Mouse (Mus musculus): ENCODE data around the gene Pcna. TPM values are rescaled to one million over a fixed set of nuclear protein-coding genes. Genes with fewer than 3 reads are reported as not detected.

Gene Pcna
- polyA plus RNA-seq, 1 experiment from 2014 or later = 206 TPM

- 76% methylated on average over 9 of the region's 9 CpGs for WGBS
- H3K4me1 ChIP-seq (ENCODE audit: control insufficient read depth, insufficient read depth, low read length) = peaks cover 29% of the 10 kb centered on the region
- ATAC-seq (replicated peaks; ENCODE audit: extremely low read depth, insufficient read depth, low FRiP score) = no peak
- H3K9ac ChIP-seq (ENCODE audit: low read length) = no peak overlapping the region
- no peak overlapping the region for H3K4me2 ChIP-seq (ENCODE audit: low read depth, low read length)
- H3K27ac ChIP-seq (ENCODE audit: low read length) = no peak overlapping the region
- H3K27me3 ChIP-seq (ENCODE audit: control insufficient read depth, insufficient read depth, low read length) = no peaks in the 10 kb centered on the region
- H3K36me3 ChIP-seq (ENCODE audit: control insufficient read depth, insufficient read depth) = no peaks in the 10 kb centered on the region
- no peak overlapping the region for H3K4me3 ChIP-seq (ENCODE audit: low read length)
- H3K9me3 ChIP-seq (replicated peaks; ENCODE audit: control insufficient read depth, low read length) = no peaks in the 10 kb centered on the region
Measured at GRCm38 (mm10) chr2:132265196-132265595, 12.1 kb upstream of the Pcna start.

GRCm38 (mm10) chr2:132264266-132264710 is 11.2 kb upstream of the Pcna start:
- peak overlapping the region; percentile 24; the same call in 1 of the 2 replicates for H3K27ac ChIP-seq (ENCODE audit: low read length)

GRCm38 (mm10) chr2:132263421-132264265 is 10.5 kb upstream of the Pcna start:
- WGBS = under 1% methylated on average over 47 of the region's 47 CpGs
- ATAC-seq (replicated peaks; ENCODE audit: extremely low read depth, insufficient read depth, low FRiP score) = peak; percentile 42; the same call in 1 of the 2 replicates
- Histone ChIP-seq H3K9ac (ENCODE audit: low read length) (peak overlapping the region; percentile 91), H3K4me1 (ENCODE audit: control insufficient read depth, insufficient read depth, low read length) (peaks cover 21% of the 10 kb centered on the region), H3K36me3 (ENCODE audit: control insufficient read depth, insufficient read depth) (no peaks in the 10 kb centered on the region), H3K4me2 (ENCODE audit: low read depth, low read length) (peak overlapping the region; percentile 64), H3K27me3 (ENCODE audit: control insufficient read depth, insufficient read depth, low read length) (no peaks in the 10 kb centered on the region), H3K27ac (ENCODE audit: low read length) (peak overlapping the region; percentile 78), H3K9me3 (replicated peaks; ENCODE audit: control insufficient read depth, low read length) (no peaks in the 10 kb centered on the region), H3K4me3 (ENCODE audit: low read length) (peak overlapping the region; percentile 85)

More at GRCm38 (mm10) chr2:132264266-132264710, 11.2 kb upstream of the Pcna start:
- H3K4me1 ChIP-seq (ENCODE audit: control insufficient read depth, insufficient read depth, low read length) = peaks cover 23% of the 10 kb centered on the region
- H3K4me2 ChIP-seq (ENCODE audit: low read depth, low read length) = peak overlapping the region; percentile 64
- H3K9me3 ChIP-seq (replicated peaks; ENCODE audit: control insufficient read depth, low read length) = no peaks in the 10 kb centered on the region
- 19% methylated on average over 6 of the region's 6 CpGs for WGBS
- peak overlapping the region; percentile 91 for H3K9ac ChIP-seq (ENCODE audit: low read length)
- peak overlapping the region; percentile 85 for H3K4me3 ChIP-seq (ENCODE audit: low read length)
- H3K36me3 ChIP-seq (ENCODE audit: control insufficient read depth, insufficient read depth) = no peaks in the 10 kb centered on the region
- no peak for ATAC-seq (replicated peaks; ENCODE audit: extremely low read depth, insufficient read depth, low FRiP score)
- no peaks in the 10 kb centered on the region for H3K27me3 ChIP-seq (ENCODE audit: control insufficient read depth, insufficient read depth, low read length)

- WGBS = under 1% methylated on average over 49 of the region's 49 CpGs
Measured at GRCm38 (mm10) chr2:132262879-132263398, 9.8 kb upstream of the Pcna start, which contains the start of gene Cds2. Cds2 (plus strand) TSS chr2:132263148.

GRCm38 (mm10) chr2:132262175-132262574 is 9.1 kb upstream of the Pcna start:
- Histone ChIP-seq H3K9me3 (replicated peaks; ENCODE audit: control insufficient read depth, low read length) (no peaks in the 10 kb centered on the region), H3K4me2 (ENCODE audit: low read depth, low read length) (no peak overlapping the region)
- 71% methylated on average over 6 of the region's 6 CpGs for WGBS

More at GRCm38 (mm10) chr2:132262879-132263398, 9.8 kb upstream of the Pcna start, which contains the start of gene Cds2:
- ATAC-seq (replicated peaks; ENCODE audit: extremely low read depth, insufficient read depth, low FRiP score) = peak; percentile 98
- Histone ChIP-seq H3K4me3 (ENCODE audit: low read length) (peak within 1 kb of the TSS; percentile 85), H3K9me3 (replicated peaks; ENCODE audit: control insufficient read depth, low read length) (no peaks in the 10 kb centered on the region), H3K4me1 (ENCODE audit: control insufficient read depth, insufficient read depth, low read length) (peaks cover 21% of the 10 kb centered on the region), H3K27ac (ENCODE audit: low read length) (peak within 1 kb of the TSS; percentile 78), H3K4me2 (ENCODE audit: low read depth, low read length) (peak within 1 kb of the TSS; percentile 64), H3K9ac (ENCODE audit: low read length) (peak within 1 kb of the TSS; percentile 91), H3K27me3 (ENCODE audit: control insufficient read depth, insufficient read depth, low read length) (no peaks in the 10 kb centered on the region), H3K36me3 (ENCODE audit: control insufficient read depth, insufficient read depth) (no peaks in the 10 kb centered on the region)

GRCm38 (mm10) chr2:132260601-132261000 is 7.5 kb upstream of the Pcna start:
- no peaks in the 10 kb centered on the region for H3K9me3 ChIP-seq (replicated peaks; ENCODE audit: control insufficient read depth, low read length)
- H3K36me3 ChIP-seq (ENCODE audit: control insufficient read depth, insufficient read depth) = no peaks in the 10 kb centered on the region
- H3K27ac ChIP-seq (ENCODE audit: low read length) = no peak overlapping the region
- H3K4me3 ChIP-seq (ENCODE audit: low read length) = no peak overlapping the region
- H3K4me2 ChIP-seq (ENCODE audit: low read depth, low read length) = no peak overlapping the region
- peaks cover 13% of the 10 kb centered on the region for H3K4me1 ChIP-seq (ENCODE audit: control insufficient read depth, insufficient read depth, low read length)
- WGBS = 84% methylated on average over 3 of the region's 3 CpGs
- H3K9ac ChIP-seq (ENCODE audit: low read length) = no peak overlapping the region
- ATAC-seq (replicated peaks; ENCODE audit: extremely low read depth, insufficient read depth, low FRiP score) = no peak
- no peaks in the 10 kb centered on the region for H3K27me3 ChIP-seq (ENCODE audit: control insufficient read depth, insufficient read depth, low read length)

More at GRCm38 (mm10) chr2:132262175-132262574, 9.1 kb upstream of the Pcna start:
- H3K36me3 ChIP-seq (ENCODE audit: control insufficient read depth, insufficient read depth) = no peaks in the 10 kb centered on the region
- H3K4me3 ChIP-seq (ENCODE audit: low read length) = no peak overlapping the region
- ATAC-seq (replicated peaks; ENCODE audit: extremely low read depth, insufficient read depth, low FRiP score) = no peak
- peaks cover 20% of the 10 kb centered on the region for H3K4me1 ChIP-seq (ENCODE audit: control insufficient read depth, insufficient read depth, low read length)
- no peak overlapping the region for H3K27ac ChIP-seq (ENCODE audit: low read length)
- H3K27me3 ChIP-seq (ENCODE audit: control insufficient read depth, insufficient read depth, low read length) = no peaks in the 10 kb centered on the region
- H3K9ac ChIP-seq (ENCODE audit: low read length) = no peak overlapping the region

GRCm38 (mm10) chr2:132257350-132258068 is 4.4 kb upstream of the Pcna start:
- Histone ChIP-seq H3K4me2 (ENCODE audit: low read depth, low read length) (no peak overlapping the region), H3K36me3 (ENCODE audit: control insufficient read depth, insufficient read depth) (no peaks in the 10 kb centered on the region), H3K9ac (ENCODE audit: low read length) (no peak overlapping the region), H3K27me3 (ENCODE audit: control insufficient read depth, insufficient read depth, low read length) (no peaks in the 10 kb centered on the region), H3K4me3 (ENCODE audit: low read length) (no peak overlapping the region), H3K9me3 (replicated peaks; ENCODE audit: control insufficient read depth, low read length) (no peaks in the 10 kb centered on the region), H3K27ac (ENCODE audit: low read length) (no peak overlapping the region), H3K4me1 (ENCODE audit: control insufficient read depth, insufficient read depth, low read length) (peaks cover 4% of the 10 kb centered on the region; the same call in 1 of the 2 replicates)
- no peak for ATAC-seq (replicated peaks; ENCODE audit: extremely low read depth, insufficient read depth, low FRiP score)
- 79% methylated on average over 6 of the region's 6 CpGs for WGBS

GRCm38 (mm10) chr2:132253603-132254002 is 489 bp upstream of the Pcna start:
- Histone ChIP-seq H3K9me3 (replicated peaks; ENCODE audit: control insufficient read depth, low read length) (no peaks in the 10 kb centered on the region), H3K36me3 (ENCODE audit: control insufficient read depth, insufficient read depth) (peaks cover 16% of the 10 kb centered on the region), H3K4me2 (ENCODE audit: low read depth, low read length) (peak overlapping the region; percentile 74), H3K9ac (ENCODE audit: low read length) (peak overlapping the region; percentile 73), H3K4me3 (ENCODE audit: low read length) (peak overlapping the region; percentile 83), H3K27me3 (ENCODE audit: control insufficient read depth, insufficient read depth, low read length) (no peaks in the 10 kb centered on the region), H3K27ac (ENCODE audit: low read length) (peak overlapping the region; percentile 83), H3K4me1 (ENCODE audit: control insufficient read depth, insufficient read depth, low read length) (peaks cover 19% of the 10 kb centered on the region)
- under 1% methylated on average over 7 of the region's 7 CpGs for WGBS
- no peak for ATAC-seq (replicated peaks; ENCODE audit: extremely low read depth, insufficient read depth, low FRiP score)
